Mouse (Mus musculus) stomach, embryonic 15.5 days (tissue): Measurements from ENCODE around the gene Tram1l1. TPM values are rescaled to one million over a fixed set of nuclear protein-coding genes. Genes with fewer than 3 reads are reported as not detected.

Source experiments
- polyA plus RNA-seq: library from polyadenylated mRNA; unstranded; fragments of >200 nt; fragmentation: Nextera tagmentation; extraction: Ambion mirVana; gene quantifications from 2 replicates; pipeline ENCODE4 v1.2.1, GENCODE M21; 2015

Gene Tram1l1
- polyA plus RNA-seq, 1 experiment from 2014 or later, result 8.0 TPM

Other genes starting within 250 kb of the Tram1l1 start
- gene 1700006A11Rik, start 105.2 kb downstream of the Tram1l1 start, polyA plus RNA-seq, result not detected in 2 replicates